Mouse (Mus musculus) spleen, adult 2 months (tissue): ENCODE data around the gene Rbpjl.

ENCODE experiments used
- CTCF ChIP-seq: fragments of 200-500 bp; IDR thresholded peaks from 2 replicates; pipeline ENCODE4 v1.5.1; 2011; ENCODE audit warnings: mild to moderate bottlenecking, inconsistent platforms; ENCODE audit not compliant: insufficient read depth, insufficient read length, insufficient replicate concordance; ENCODE audit errors: extremely low read depth
- POLR2A ChIP-seq: fragments of 200-500 bp; IDR thresholded peaks from 2 replicates; pipeline ENCODE4 v1.6.1; 2011; ENCODE audit warnings: low read depth, low read length, inconsistent platforms

DNA sequence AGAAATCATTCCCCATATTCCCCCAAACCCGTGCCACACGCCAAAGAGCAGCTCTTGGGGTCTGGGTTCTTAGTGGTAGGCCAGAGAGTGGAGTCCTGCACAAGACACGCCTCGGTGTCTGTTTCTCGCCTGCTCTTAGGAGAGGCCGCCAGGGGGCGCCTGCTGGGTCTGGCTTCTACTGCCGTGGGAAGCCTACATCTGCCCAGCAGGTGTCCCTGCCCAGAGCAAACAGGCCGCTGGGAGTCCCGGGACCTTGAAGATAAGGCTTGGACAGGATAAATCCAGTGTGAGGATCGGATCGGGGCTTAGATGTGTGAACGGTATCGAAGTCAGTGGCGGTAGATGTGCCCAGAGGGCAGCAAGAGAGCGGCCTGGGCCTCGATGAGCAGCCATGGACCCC lies at the start of gene Rbpjl:
- peak; percentile 93 for TF ChIP-seq CTCF
- no peak for TF ChIP-seq POLR2A
